Mouse (Mus musculus) lung, adult 2 months (tissue): ENCODE measurements around the gene Vmn1r203.
"Not testable (repeated sequence)": the region's sequence is repeated elsewhere in the genome, so short reads cannot be mapped to it uniquely, and the experiment has no call there.

ENCODE experiments used
- CTCF ChIP-seq: fragments of 200-500 bp; IDR thresholded peaks from 2 replicates; pipeline ENCODE4 v1.5.1; 2011; ENCODE audit warnings: mild to moderate bottlenecking, low read length, control low read depth; ENCODE audit not compliant: insufficient read depth
- POLR2A ChIP-seq: fragments of 200-500 bp; IDR thresholded peaks from 2 replicates; pipeline ENCODE4 v1.6.1; 2011; ENCODE audit warnings: low read depth, mild to moderate bottlenecking, control low read depth, low read length, borderline replicate concordance; ENCODE audit errors: extremely low read depth

GRCm38 (mm10) chr13:22552898-22553297 is 35.0 kb downstream of the Vmn1r203 start, which contains the start of gene Vmn1r204:
- not testable (repeated sequence) for TF ChIP-seq CTCF, POLR2A
